Mouse (Mus musculus): ENCODE measurements around the gene Slc39a2. TPM values are rescaled to one million over a fixed set of nuclear protein-coding genes. Genes with fewer than 3 reads are reported as not detected.

The Slc39a2 gene
- 1.2 TPM for polyA plus RNA-seq (2014; fragmentation: Illumina TruSeq; extraction: RNeasy Lipid Tissue Mini Kit (QIAGEN cat#74804); ENCODE audit: low read depth, low replicate concordance)

DNA sequence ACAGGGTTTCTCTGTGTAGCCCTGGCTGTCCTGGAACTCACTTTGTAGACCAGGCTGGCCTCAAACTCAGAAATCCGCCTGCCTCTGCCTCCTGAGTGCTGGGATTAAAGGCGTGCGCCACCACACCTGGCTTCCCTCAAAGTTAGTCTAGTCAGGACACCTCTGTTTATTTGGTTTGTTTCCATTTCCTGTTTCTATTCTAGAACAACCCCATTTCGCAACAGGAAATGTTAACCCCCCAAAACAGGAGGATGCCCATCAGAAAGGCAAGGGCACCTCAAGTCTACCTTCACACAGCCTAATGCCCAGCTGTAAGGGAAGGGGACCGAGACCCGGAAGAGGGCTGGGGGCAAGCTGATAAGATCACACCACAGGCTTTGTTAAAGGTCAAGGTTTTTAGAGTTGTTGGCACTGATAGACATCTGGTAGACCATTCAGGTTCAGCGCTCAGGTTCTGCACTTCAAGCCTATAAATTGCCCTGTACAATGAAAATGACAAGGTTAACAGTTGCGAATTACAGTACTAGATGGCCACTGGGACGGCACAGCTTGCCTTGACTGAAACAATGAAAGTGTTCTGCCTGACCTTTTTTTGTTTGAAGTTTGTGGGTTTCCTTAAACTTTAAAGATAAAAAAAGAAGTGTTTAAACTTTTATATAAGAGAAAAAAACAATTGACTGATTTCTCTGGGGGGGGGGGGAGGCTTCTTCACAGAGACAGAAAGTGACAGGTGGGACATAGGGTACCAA lies at the start of gene Slc39a2:
Gene Slc39a2, plus strand, starts transcription at position 699 of the 749 bp plus-strand sequence.

DNA sequence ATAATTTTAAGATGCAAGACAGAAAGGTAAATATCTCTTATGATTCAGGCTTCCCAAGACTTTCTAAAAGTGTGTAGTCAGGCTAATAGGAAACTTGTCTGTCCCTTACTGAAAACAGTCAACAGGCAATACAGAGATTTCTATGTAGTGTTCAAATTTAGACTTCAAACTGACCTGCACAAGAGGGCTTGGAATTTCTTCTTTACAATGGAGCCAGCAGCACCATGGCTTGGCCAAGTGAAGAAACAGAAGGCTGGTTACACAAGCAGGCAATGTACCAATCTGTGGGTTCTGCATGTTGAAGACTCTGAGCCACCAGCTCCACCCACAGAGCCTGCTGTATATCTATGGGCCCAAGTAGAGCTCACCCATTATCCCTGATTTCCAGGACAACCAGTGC lies 39.3 kb upstream of the Slc39a2 start, which contains the start of gene Ear6:
Gene Ear6, plus strand, starts transcription at position 301 of the 400 bp plus-strand sequence.

GRCm38 (mm10) chr14:51884598-51885331 lies 7.9 kb upstream of the Slc39a2 start, which contains the start of gene Mettl17:
Mettl17 (plus strand) TSS chr14:51884842.

DNA sequence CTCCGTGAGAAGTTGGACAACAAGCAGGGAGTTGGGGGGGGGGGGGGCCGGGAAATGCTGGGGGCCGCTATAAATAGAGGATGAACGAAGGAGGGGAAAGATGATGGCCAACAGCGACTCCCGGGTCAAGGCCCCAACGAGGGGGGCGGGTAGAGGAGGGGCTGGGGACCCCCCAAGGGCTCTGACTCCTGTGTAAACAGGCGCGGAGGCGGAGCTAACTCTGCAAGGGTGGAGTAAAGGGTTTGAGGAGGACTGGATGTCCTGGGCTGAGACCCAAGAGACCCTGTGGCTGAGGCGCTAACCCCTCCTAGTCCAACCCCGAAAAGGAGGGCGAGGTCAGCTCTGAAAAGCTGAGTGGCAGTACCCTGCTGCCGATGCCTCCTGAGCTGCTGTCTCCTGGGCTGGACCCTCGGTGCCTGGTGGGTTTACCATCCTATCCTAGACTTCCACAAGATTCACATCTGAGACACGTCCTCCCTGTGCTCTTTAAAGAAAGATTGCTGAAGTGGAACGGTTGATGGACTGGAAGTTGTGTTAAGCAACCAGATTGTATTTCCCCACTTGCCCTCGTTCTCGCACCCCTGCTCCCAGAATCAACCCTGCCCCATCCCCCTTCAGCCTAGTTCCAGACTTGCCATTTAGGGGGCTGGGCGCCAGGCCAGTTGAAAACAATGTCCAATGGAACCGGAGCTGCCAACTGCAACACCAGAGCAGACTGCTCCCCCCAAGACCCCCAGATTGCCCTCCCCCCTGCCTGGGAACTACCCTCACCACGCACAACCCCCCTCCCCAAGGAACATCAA lies 21.5 kb downstream of the Slc39a2 start, which contains the start of gene Ndrg2:
Gene Ndrg2, minus strand, starts transcription at position 199 of the 803 bp plus-strand sequence.

DNA sequence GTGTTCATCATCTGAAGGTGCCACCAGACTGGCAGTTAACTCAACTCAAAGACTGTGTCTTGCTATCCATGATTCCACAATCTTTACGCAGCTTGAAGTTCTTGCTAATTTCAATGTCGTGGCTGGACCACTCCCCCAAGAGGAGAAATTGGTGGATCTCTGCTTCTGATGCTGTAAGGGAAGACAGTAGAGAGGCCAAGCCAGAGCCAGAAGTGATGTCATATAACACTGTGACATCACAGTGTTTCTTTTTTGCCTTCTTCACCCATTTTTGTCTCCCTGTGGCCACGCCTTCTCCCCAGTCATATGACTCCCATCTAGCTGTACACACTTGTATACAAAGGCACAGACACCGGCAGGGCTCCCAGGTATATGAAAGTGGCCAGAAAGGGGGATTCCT lies 25.4 kb downstream of the Slc39a2 start, which contains the start of gene Tppp2:
Gene Tppp2, plus strand, starts transcription at position 301 of the 400 bp plus-strand sequence.

DNA sequence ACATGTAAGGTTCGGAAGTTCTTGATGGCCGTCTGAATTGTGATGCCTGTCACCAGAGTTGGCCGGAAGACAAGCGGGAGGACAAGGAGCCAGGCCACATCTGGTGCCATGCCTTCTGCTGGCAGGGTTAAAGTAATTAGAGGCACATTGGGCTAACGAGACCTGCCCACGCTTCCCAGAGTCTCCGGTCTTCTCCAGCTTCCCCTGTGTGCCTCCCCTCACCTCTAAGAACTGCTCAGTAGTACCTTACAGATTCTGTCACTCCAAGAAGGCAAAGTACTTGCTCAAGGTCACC lies 29.8 kb downstream of the Slc39a2 start, which contains the start of gene Rnase13:
Gene Rnase13, minus strand, starts transcription at position 203 of the 295 bp plus-strand sequence.

Other genes starting within 250 kb of the Slc39a2 start
- not detected for gene Gm17079, start 197.4 kb upstream of the Slc39a2 start, polyA plus RNA-seq (2014; fragmentation: Illumina TruSeq; extraction: RNeasy Lipid Tissue Mini Kit (QIAGEN cat#74804); ENCODE audit: low read depth, low replicate concordance)
- gene Gm5800, start 175.7 kb upstream of the Slc39a2 start, polyA plus RNA-seq (2014; fragmentation: Illumina TruSeq; extraction: RNeasy Lipid Tissue Mini Kit (QIAGEN cat#74804); ENCODE audit: low read depth, low replicate concordance) = not detected
- gene Ang4, start 119.3 kb upstream of the Slc39a2 start, polyA plus RNA-seq (2014; fragmentation: Illumina TruSeq; extraction: RNeasy Lipid Tissue Mini Kit (QIAGEN cat#74804); ENCODE audit: low read depth, low replicate concordance) = not detected
- not detected for gene AY358078, start 92.8 kb upstream of the Slc39a2 start, polyA plus RNA-seq (2014; fragmentation: Illumina TruSeq; extraction: RNeasy Lipid Tissue Mini Kit (QIAGEN cat#74804); ENCODE audit: low read depth, low replicate concordance)
- not detected for gene Ear6, start 39.2 kb upstream of the Slc39a2 start, polyA plus RNA-seq (2014; fragmentation: Illumina TruSeq; extraction: RNeasy Lipid Tissue Mini Kit (QIAGEN cat#74804); ENCODE audit: low read depth, low replicate concordance)
- gene Mettl17, start 8.0 kb upstream of the Slc39a2 start, polyA plus RNA-seq (2014; fragmentation: Illumina TruSeq; extraction: RNeasy Lipid Tissue Mini Kit (QIAGEN cat#74804); ENCODE audit: low read depth, low replicate concordance) = 23.9 TPM
- 1,656 TPM for gene Ndrg2, start 21.3 kb downstream of the Slc39a2 start, polyA plus RNA-seq (2014; fragmentation: Illumina TruSeq; extraction: RNeasy Lipid Tissue Mini Kit (QIAGEN cat#74804); ENCODE audit: low read depth, low replicate concordance)
- not detected for gene Tppp2, start 25.5 kb downstream of the Slc39a2 start, polyA plus RNA-seq (2014; fragmentation: Illumina TruSeq; extraction: RNeasy Lipid Tissue Mini Kit (QIAGEN cat#74804); ENCODE audit: low read depth, low replicate concordance)
- gene Rnase13, start 29.9 kb downstream of the Slc39a2 start, polyA plus RNA-seq (2014; fragmentation: Illumina TruSeq; extraction: RNeasy Lipid Tissue Mini Kit (QIAGEN cat#74804); ENCODE audit: low read depth, low replicate concordance) = not detected
- 40.6 TPM for gene Arhgef40, start 91.8 kb downstream of the Slc39a2 start, polyA plus RNA-seq (2014; fragmentation: Illumina TruSeq; extraction: RNeasy Lipid Tissue Mini Kit (QIAGEN cat#74804); ENCODE audit: low read depth, low replicate concordance)
- gene Tmem253, start 122.8 kb downstream of the Slc39a2 start, polyA plus RNA-seq (2014; fragmentation: Illumina TruSeq; extraction: RNeasy Lipid Tissue Mini Kit (QIAGEN cat#74804); ENCODE audit: low read depth, low replicate concordance) = 5.3 TPM
- gene Zfp219, start 127.8 kb downstream of the Slc39a2 start, polyA plus RNA-seq (2014; fragmentation: Illumina TruSeq; extraction: RNeasy Lipid Tissue Mini Kit (QIAGEN cat#74804); ENCODE audit: low read depth, low replicate concordance) = 29.1 TPM
- not detected for gene Olfr221, start 149.6 kb downstream of the Slc39a2 start, polyA plus RNA-seq (2014; fragmentation: Illumina TruSeq; extraction: RNeasy Lipid Tissue Mini Kit (QIAGEN cat#74804); ENCODE audit: low read depth, low replicate concordance)
- gene Hnrnpc, start 211.1 kb downstream of the Slc39a2 start, polyA plus RNA-seq (2014; fragmentation: Illumina TruSeq; extraction: RNeasy Lipid Tissue Mini Kit (QIAGEN cat#74804); ENCODE audit: low read depth, low replicate concordance) = 157 TPM
- 0.94 TPM for gene Rpgrip1, start 217.8 kb downstream of the Slc39a2 start, polyA plus RNA-seq (2014; fragmentation: Illumina TruSeq; extraction: RNeasy Lipid Tissue Mini Kit (QIAGEN cat#74804); ENCODE audit: low read depth, low replicate concordance)